Comparison of ENCODE assay signal across 15 mouse cellular contexts in the genomic region with DNA sequence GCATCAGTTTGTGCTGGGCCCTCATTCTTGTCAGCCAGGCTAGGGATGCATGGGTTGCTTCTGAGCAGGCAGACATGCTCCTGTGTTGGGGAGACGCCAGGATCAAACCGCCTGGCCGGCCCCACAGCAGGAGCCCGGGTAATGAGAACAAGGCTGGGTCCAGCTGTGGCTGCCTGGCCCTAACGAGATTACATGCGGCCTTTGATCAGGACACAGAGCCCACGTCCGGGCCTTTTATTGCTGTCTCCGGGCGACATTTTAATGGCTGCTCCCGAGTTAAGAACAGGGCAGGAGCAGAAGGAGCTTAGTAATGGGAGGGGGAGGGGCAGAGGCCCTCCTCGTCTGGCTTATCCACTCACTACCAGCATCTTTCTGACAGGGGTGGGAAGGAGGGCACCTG. TPM values are rescaled to one million over a fixed set of nuclear protein-coding genes. Genes with fewer than 3 reads are reported as not detected.
A peak's percentile ranks its signal among the peaks of the same experiment; 100 is the strongest.
DNase-seq lines count a peak whose midpoint lies in the region; ATAC-seq lines count a peak whose summit lies in the region.
"Had no signal": no experiment of that assay in that cellular context is flagged by ENCODE, and none has a peak within 500 bp of the region (broad histone marks: within the 10 kb centered on the region; RNA-seq: fewer than 3 reads in every experiment).

No protein-coding gene starts in this region.

- WGBS in kidney, embryonic 15.5 days, result 22% methylated on average over 12 of the region's 12 CpGs
- 19% methylated on average over 12 of the region's 12 CpGs for WGBS in embryonic facial prominence, embryonic 11.5 days
- WGBS in intestine, embryonic 15.5 days, result 17% methylated on average over 12 of the region's 12 CpGs
- WGBS in neural tube, embryonic 13.5 days, result 2% methylated on average over 12 of the region's 12 CpGs

- H3K9ac ChIP-seq in kidney, embryonic 15.5 days, result no peak overlapping the region
- no peak overlapping the region for H3K9ac ChIP-seq in embryonic facial prominence, embryonic 11.5 days (replicated peaks; ENCODE audit: low read length)
- no peak overlapping the region for H3K9ac ChIP-seq in intestine, embryonic 15.5 days
- H3K9ac ChIP-seq in neural tube, embryonic 13.5 days, result 0 out of 2 replicates have a peak overlapping the region, but pooled peaks have one; percentile 5
- H3K9ac ChIP-seq: liver, embryonic 15.5 days; stomach, embryonic 15.5 days had no signal

- no peak for DNase-seq in kidney, adult 9 months
- DNase-seq in embryonic facial prominence, embryonic 11.5 days (ENCODE audit: low spot score), result peak; percentile 47
- DNase-seq in frontal cortex, postnatal 14 days (ENCODE audit: low spot score in 2 of 2), result no peak
- no peak for DNase-seq in cerebellum, postnatal 14 days
- DNase-seq: cerebellum, postnatal 36 days; right cerebral cortex, adult 18-20 months had no signal

- ATAC-seq in kidney, embryonic 15.5 days (replicated peaks; ENCODE audit: low FRiP score), result no peak
- ATAC-seq in embryonic facial prominence, embryonic 11.5 days (replicated peaks; ENCODE audit: insufficient number of reproducible peaks, low FRiP score, low TSS enrichment, low read depth), result no peak
- ATAC-seq in intestine, embryonic 15.5 days, result peak; percentile 79
- ATAC-seq in neural tube, embryonic 13.5 days (ENCODE audit: low read depth), result peak; percentile 44; the same call in 1 of the 2 replicates
- no peak for ATAC-seq in megakaryocyte progenitor cell, adult 5-6 weeks (replicated peaks; ENCODE audit: poor library complexity)
- ATAC-seq: Patski had no signal

- peaks cover 60% of the 10 kb centered on the region for H3K36me3 ChIP-seq in kidney, embryonic 15.5 days
- H3K36me3 ChIP-seq in embryonic facial prominence, embryonic 11.5 days (replicated peaks; ENCODE audit: control insufficient read depth, insufficient read depth, low read depth, low read length), result peaks cover 31% of the 10 kb centered on the region
- peaks cover 33% of the 10 kb centered on the region for H3K36me3 ChIP-seq in intestine, embryonic 15.5 days
- H3K36me3 ChIP-seq in neural tube, embryonic 13.5 days, result peaks cover 67% of the 10 kb centered on the region

- H3K4me1 ChIP-seq in kidney, embryonic 15.5 days, result peaks cover 26% of the 10 kb centered on the region
- no peaks in the 10 kb centered on the region; the same call in 1 of the 2 replicates for H3K4me1 ChIP-seq in embryonic facial prominence, embryonic 11.5 days (ENCODE audit: control insufficient read depth, insufficient read depth, low read length)
- peaks cover 29% of the 10 kb centered on the region for H3K4me1 ChIP-seq in intestine, embryonic 15.5 days (replicated peaks)
- H3K4me1 ChIP-seq in neural tube, embryonic 13.5 days (replicated peaks), result peaks cover 37% of the 10 kb centered on the region
- H3K4me1 ChIP-seq: liver, embryonic 15.5 days had no signal

- peaks cover 37% of the 10 kb centered on the region for H3K27me3 ChIP-seq in kidney, embryonic 15.5 days
- no peaks in the 10 kb centered on the region for H3K27me3 ChIP-seq in embryonic facial prominence, embryonic 11.5 days (ENCODE audit: control insufficient read depth, insufficient read depth, low read length)
- no peaks in the 10 kb centered on the region for H3K27me3 ChIP-seq in intestine, embryonic 15.5 days (replicated peaks)
- peaks cover 9% of the 10 kb centered on the region; the same call in 1 of the 2 replicates for H3K27me3 ChIP-seq in neural tube, embryonic 13.5 days
- H3K27me3 ChIP-seq: liver, embryonic 15.5 days; Patski; stomach, embryonic 15.5 days had no signal

- peaks cover 7% of the 10 kb centered on the region; the same call in 1 of the 2 replicates for H3K9me3 ChIP-seq in kidney, embryonic 15.5 days (replicated peaks)
- H3K9me3 ChIP-seq in embryonic facial prominence, embryonic 11.5 days (replicated peaks; ENCODE audit: control insufficient read depth, low read length), result no peaks in the 10 kb centered on the region; the same call in 1 of the 2 replicates
- no peaks in the 10 kb centered on the region; the same call in 1 of the 2 replicates for H3K9me3 ChIP-seq in intestine, embryonic 15.5 days
- H3K9me3 ChIP-seq in neural tube, embryonic 13.5 days, result peaks cover 8% of the 10 kb centered on the region; the same call in 1 of the 2 replicates
- H3K9me3 ChIP-seq: liver, embryonic 15.5 days; stomach, embryonic 15.5 days had no signal

- H3K4me3 ChIP-seq in kidney, embryonic 15.5 days (replicated peaks), result no peak overlapping the region
- no peak overlapping the region for H3K4me3 ChIP-seq in embryonic facial prominence, embryonic 11.5 days (ENCODE audit: low read depth, low read length)
- no peak overlapping the region for H3K4me3 ChIP-seq in intestine, embryonic 15.5 days (replicated peaks)
- H3K4me3 ChIP-seq in neural tube, embryonic 13.5 days, result no peak overlapping the region
- H3K4me3 ChIP-seq: liver, embryonic 15.5 days; stomach, embryonic 15.5 days had no signal

- 0 out of 2 replicates have a peak overlapping the region, but pooled peaks have one; percentile 10 for H3K27ac ChIP-seq in kidney, embryonic 15.5 days
- no peak overlapping the region; the same call in 1 of the 2 replicates for H3K27ac ChIP-seq in embryonic facial prominence, embryonic 11.5 days (replicated peaks; ENCODE audit: low read depth, low read length)
- peak overlapping the region; percentile 32; the same call in 1 of the 2 replicates for H3K27ac ChIP-seq in intestine, embryonic 15.5 days
- peak overlapping the region; percentile 50 for H3K27ac ChIP-seq in neural tube, embryonic 13.5 days (replicated peaks)
- H3K27ac ChIP-seq: liver, embryonic 15.5 days; stomach, embryonic 15.5 days had no signal

- no peak overlapping the region for H3K4me2 ChIP-seq in kidney, embryonic 15.5 days
- H3K4me2 ChIP-seq in embryonic facial prominence, embryonic 11.5 days (ENCODE audit: low read depth, low read length), result no peak overlapping the region
- 0 out of 2 replicates have a peak overlapping the region, but pooled peaks have one; percentile 4 for H3K4me2 ChIP-seq in intestine, embryonic 15.5 days (replicated peaks)
- no peak overlapping the region for H3K4me2 ChIP-seq in neural tube, embryonic 13.5 days
- H3K4me2 ChIP-seq: liver, embryonic 15.5 days; stomach, embryonic 15.5 days had no signal

RNA-seq across cellular contexts. Expression of a gene that starts 20.5 kb away (rescaled TPM):
- polyA plus RNA-seq in kidney, embryonic 15.5 days (2015; fragmentation: Nextera tagmentation; extraction: Ambion mirVana), result 0.12 and 0.38 TPM in 2 replicates
- polyA plus RNA-seq in embryonic facial prominence, embryonic 11.5 days (2014; fragmentation: Nextera tagmentation; extraction: Ambion mirVana), result 0.17 TPM in 1 of 2 replicates, not detected in the other
- polyA plus RNA-seq in intestine, embryonic 15.5 days (2015; fragmentation: Nextera tagmentation; extraction: Ambion mirVana), result 0.19 and 0.32 TPM in 2 replicates
- 0.28 and 0.66 TPM in 2 replicates for polyA plus RNA-seq in neural tube, embryonic 13.5 days (2015; fragmentation: Nextera tagmentation; extraction: Ambion mirVana)
- not detected in 2 replicates for total RNA-seq in megakaryocyte progenitor cell, adult 5-6 weeks (2015)
- total RNA-seq in megakaryocyte progenitor cell, adult 5-6 weeks (2017), result not detected in 2 replicates
- total RNA-seq: megakaryocyte, adult 5-6 weeks had no signal
- polyA plus RNA-seq: C2C12 had no signal

RNA-seq across cellular contexts. Expression of a gene that starts 20.7 kb away (rescaled TPM):
- 14.9 and 16.5 TPM in 2 replicates for polyA plus RNA-seq in kidney, embryonic 15.5 days (2015; fragmentation: Nextera tagmentation; extraction: Ambion mirVana)
- 9.3 and 10.6 TPM in 2 replicates for polyA plus RNA-seq in embryonic facial prominence, embryonic 11.5 days (2014; fragmentation: Nextera tagmentation; extraction: Ambion mirVana)
- polyA plus RNA-seq in intestine, embryonic 15.5 days (2015; fragmentation: Nextera tagmentation; extraction: Ambion mirVana), result 9.5 and 11.7 TPM in 2 replicates
- 5.9 and 6.5 TPM in 2 replicates for polyA plus RNA-seq in neural tube, embryonic 13.5 days (2015; fragmentation: Nextera tagmentation; extraction: Ambion mirVana)
- 6.2 and 8.5 TPM in 2 replicates for total RNA-seq in megakaryocyte progenitor cell, adult 5-6 weeks (2015)
- 1.7 and 4.9 TPM in 2 replicates for total RNA-seq in megakaryocyte progenitor cell, adult 5-6 weeks (2017)

Comparison
In these comparisons a context has a peak if more than half of its experiments do, and no peak if none do; other contexts are left out.
1. ATAC-seq: peak in intestine, embryonic 15.5 days (single experiment) and neural tube, embryonic 13.5 days (single experiment); none in kidney, embryonic 15.5 days (single experiment), embryonic facial prominence, embryonic 11.5 days (single experiment) and megakaryocyte progenitor cell, adult 5-6 weeks (single experiment).